Mouse (Mus musculus): ENCODE data around the gene Bach1. TPM values are rescaled to one million over a fixed set of nuclear protein-coding genes. Genes with fewer than 3 reads are reported as not detected.

Gene Bach1
- polyA plus RNA-seq, 1 experiment from 2014 or later, result 13.1 TPM

DNA sequence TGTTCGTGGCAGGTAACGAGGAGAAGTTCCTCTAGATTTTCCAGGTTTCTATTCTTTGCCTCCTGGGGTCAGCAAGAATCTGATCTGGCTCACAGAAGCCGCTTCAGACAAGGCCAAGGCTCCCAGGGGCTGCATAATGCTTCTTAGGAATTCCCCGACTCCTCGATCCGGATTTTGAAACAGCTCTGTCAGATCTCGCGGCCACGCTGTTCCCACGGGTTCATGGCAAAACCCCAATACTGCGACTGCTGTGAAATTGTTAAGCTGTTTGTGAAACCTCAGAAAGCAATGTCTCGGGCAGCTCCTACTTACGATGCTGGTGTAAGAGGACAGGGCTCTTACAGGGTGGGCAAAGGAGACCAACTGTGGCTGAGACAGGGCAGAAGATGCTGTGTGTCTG is 53.7 kb downstream of the Bach1 start:
- H3K4me2 ChIP-seq (replicated peaks; ENCODE audit: low read depth, low read length), result no peak overlapping the region
- no peaks in the 10 kb centered on the region; the same call in 1 of the 2 replicates for H3K9me3 ChIP-seq (ENCODE audit: low read length)
- H3K9ac ChIP-seq (replicated peaks; ENCODE audit: low read depth), result no peak overlapping the region
- no peaks in the 10 kb centered on the region for H3K36me3 ChIP-seq (ENCODE audit: insufficient read depth, low read length)
- H3K27ac ChIP-seq (ENCODE audit: low read length), result no peak overlapping the region
- WGBS, result 66% methylated on average over 13 of the region's 13 CpGs
- H3K4me3 ChIP-seq (ENCODE audit: low read depth, low read length), result no peak overlapping the region
- H3K4me1 ChIP-seq (ENCODE audit: insufficient read depth, low read depth, low read length), result no peaks in the 10 kb centered on the region
- ATAC-seq (no peak), DNase-seq (ENCODE audit: low spot score) (peak; percentile 16)
- TF ChIP-seq CTCF (IDR thresholded peaks at IDR 0.05) (no peak), EP300 (IDR thresholded peaks at IDR 0.05) (no peak)
- no peaks in the 10 kb centered on the region for H3K27me3 ChIP-seq (replicated peaks; ENCODE audit: insufficient read depth, low read length)

- H3K4me2 ChIP-seq (replicated peaks; ENCODE audit: low read depth, low read length), result no peak overlapping the region
- TF ChIP-seq CTCF (IDR thresholded peaks at IDR 0.05) (peak; percentile 75), EP300 (IDR thresholded peaks at IDR 0.05) (no peak)
- DNase-seq (ENCODE audit: low spot score), result peak; percentile 72
- H3K27me3 ChIP-seq (replicated peaks; ENCODE audit: insufficient read depth, low read length), result no peaks in the 10 kb centered on the region
- no peaks in the 10 kb centered on the region for H3K36me3 ChIP-seq (ENCODE audit: insufficient read depth, low read length)
- 55% methylated on average over 9 of the region's 9 CpGs for WGBS
- no peak overlapping the region for H3K4me3 ChIP-seq (ENCODE audit: low read depth, low read length)
- no peaks in the 10 kb centered on the region for H3K4me1 ChIP-seq (ENCODE audit: insufficient read depth, low read depth, low read length)
- no peak overlapping the region for H3K27ac ChIP-seq (ENCODE audit: low read length)
- no peaks in the 10 kb centered on the region for H3K9me3 ChIP-seq (ENCODE audit: low read length)
- peak; percentile 35; the same call in 1 of the 2 replicates for ATAC-seq
- H3K9ac ChIP-seq (replicated peaks; ENCODE audit: low read depth), result no peak overlapping the region
These were observed 56.1 kb downstream of the Bach1 start for GRCm38 (mm10) chr16:87754858-87755257.

GRCm38 (mm10) chr16:87755915-87756314 is 57.2 kb downstream of the Bach1 start:
- TF ChIP-seq CTCF (IDR thresholded peaks at IDR 0.05) (no peak), EP300 (IDR thresholded peaks at IDR 0.05) (no peak)
- no peak overlapping the region for H3K4me2 ChIP-seq (replicated peaks; ENCODE audit: low read depth, low read length)
- H3K36me3 ChIP-seq (ENCODE audit: insufficient read depth, low read length), result no peaks in the 10 kb centered on the region
- no peaks in the 10 kb centered on the region for H3K9me3 ChIP-seq (ENCODE audit: low read length)
- H3K4me3 ChIP-seq (ENCODE audit: low read depth, low read length), result no peak overlapping the region
- no peaks in the 10 kb centered on the region for H3K27me3 ChIP-seq (replicated peaks; ENCODE audit: insufficient read depth, low read length)
- DNase-seq (ENCODE audit: low spot score) (no peak), ATAC-seq (no peak)
- no peak overlapping the region for H3K9ac ChIP-seq (replicated peaks; ENCODE audit: low read depth)
- no peak overlapping the region for H3K27ac ChIP-seq (ENCODE audit: low read length)
- 70% methylated on average over 3 of the region's 3 CpGs for WGBS
- H3K4me1 ChIP-seq (ENCODE audit: insufficient read depth, low read depth, low read length), result no peaks in the 10 kb centered on the region

GRCm38 (mm10) chr16:87758016-87758415 is 59.3 kb downstream of the Bach1 start:
- H3K36me3 ChIP-seq (ENCODE audit: insufficient read depth, low read length), result no peaks in the 10 kb centered on the region
- no peaks in the 10 kb centered on the region for H3K27me3 ChIP-seq (replicated peaks; ENCODE audit: insufficient read depth, low read length)
- H3K9ac ChIP-seq (replicated peaks; ENCODE audit: low read depth), result no peak overlapping the region
- no peaks in the 10 kb centered on the region for H3K9me3 ChIP-seq (ENCODE audit: low read length)
- H3K27ac ChIP-seq (ENCODE audit: low read length), result no peak overlapping the region
- no peaks in the 10 kb centered on the region for H3K4me1 ChIP-seq (ENCODE audit: insufficient read depth, low read depth, low read length)
- no peak overlapping the region for H3K4me2 ChIP-seq (replicated peaks; ENCODE audit: low read depth, low read length)
- WGBS, result 93% methylated on average over 11 of the region's 11 CpGs
- H3K4me3 ChIP-seq (ENCODE audit: low read depth, low read length), result no peak overlapping the region
- no peak for DNase-seq (ENCODE audit: low spot score)
- TF ChIP-seq EP300 (IDR thresholded peaks at IDR 0.05), result no peak
- no peak for TF ChIP-seq CTCF (IDR thresholded peaks at IDR 0.05)
- ATAC-seq, result no peak

- no peaks in the 10 kb centered on the region for H3K27me3 ChIP-seq (replicated peaks; ENCODE audit: insufficient read depth, low read length)
- TF ChIP-seq EP300 (IDR thresholded peaks at IDR 0.05) (no peak), CTCF (IDR thresholded peaks at IDR 0.05) (no peak)
- H3K4me1 ChIP-seq (ENCODE audit: insufficient read depth, low read depth, low read length), result no peaks in the 10 kb centered on the region
- 88% methylated on average over 15 of the region's 15 CpGs for WGBS
- H3K4me2 ChIP-seq (replicated peaks; ENCODE audit: low read depth, low read length), result no peak overlapping the region
- DNase-seq (ENCODE audit: low spot score) (no peak), ATAC-seq (no peak)
- H3K9me3 ChIP-seq (ENCODE audit: low read length), result no peaks in the 10 kb centered on the region
- no peaks in the 10 kb centered on the region for H3K36me3 ChIP-seq (ENCODE audit: insufficient read depth, low read length)
- no peak overlapping the region for H3K9ac ChIP-seq (replicated peaks; ENCODE audit: low read depth)
- H3K4me3 ChIP-seq (ENCODE audit: low read depth, low read length), result no peak overlapping the region
- H3K27ac ChIP-seq (ENCODE audit: low read length), result no peak overlapping the region
These were observed 65.9 kb downstream of the Bach1 start for GRCm38 (mm10) chr16:87764668-87765109.

DNA sequence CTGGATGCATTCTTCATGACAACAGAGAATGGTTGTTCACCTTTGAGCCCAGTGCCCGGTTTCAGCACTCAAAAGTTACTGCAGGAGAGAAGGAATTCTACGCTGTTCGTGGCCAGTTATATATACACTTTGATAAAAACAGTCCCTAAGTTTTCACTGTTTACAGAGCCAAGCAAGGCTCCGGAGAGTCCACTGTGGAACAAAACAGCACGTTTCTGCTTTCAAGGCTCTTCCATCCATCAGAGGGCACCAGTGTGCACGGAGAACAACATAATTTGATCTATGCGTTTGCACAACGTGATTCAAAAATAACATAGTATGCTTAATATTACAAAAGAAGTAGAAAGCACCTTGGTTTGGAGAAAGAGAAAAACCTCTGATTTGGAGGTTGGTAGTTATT is 67.2 kb downstream of the Bach1 start:
- TF ChIP-seq EP300 (IDR thresholded peaks at IDR 0.05) (no peak), CTCF (IDR thresholded peaks at IDR 0.05) (peak; percentile 62)
- H3K9ac ChIP-seq (replicated peaks; ENCODE audit: low read depth), result no peak overlapping the region
- ATAC-seq (no peak), DNase-seq (ENCODE audit: low spot score) (peak; percentile 33)
- 25% methylated on average over 8 of the region's 8 CpGs for WGBS
- no peaks in the 10 kb centered on the region for H3K27me3 ChIP-seq (replicated peaks; ENCODE audit: insufficient read depth, low read length)
- no peak overlapping the region for H3K4me3 ChIP-seq (ENCODE audit: low read depth, low read length)
- H3K4me2 ChIP-seq (replicated peaks; ENCODE audit: low read depth, low read length), result no peak overlapping the region
- no peaks in the 10 kb centered on the region for H3K9me3 ChIP-seq (ENCODE audit: low read length)
- no peaks in the 10 kb centered on the region for H3K4me1 ChIP-seq (ENCODE audit: insufficient read depth, low read depth, low read length)
- no peak overlapping the region for H3K27ac ChIP-seq (ENCODE audit: low read length)
- H3K36me3 ChIP-seq (ENCODE audit: insufficient read depth, low read length), result no peaks in the 10 kb centered on the region

DNA sequence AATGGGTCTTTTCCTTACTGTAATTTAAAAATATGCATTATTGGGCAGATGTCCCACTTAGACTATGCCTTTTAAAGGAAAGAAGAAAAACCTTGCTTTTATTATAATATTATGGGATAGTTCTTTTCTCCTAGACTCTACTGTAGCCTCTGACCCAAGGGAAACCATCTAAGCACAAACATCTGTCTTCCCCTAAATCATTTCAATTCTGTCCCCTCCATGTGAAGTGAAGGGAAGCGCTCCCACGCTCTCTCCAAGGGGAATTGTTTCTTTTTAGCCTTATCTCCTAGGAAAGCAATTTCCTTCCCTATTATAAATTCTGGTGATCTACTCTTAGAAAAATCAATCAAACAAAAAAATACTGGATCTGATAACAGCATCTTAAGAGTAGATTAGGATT is 71.8 kb downstream of the Bach1 start:
- 54% methylated on average over 2 of the region's 2 CpGs for WGBS
- Histone ChIP-seq H3K4me1 (ENCODE audit: insufficient read depth, low read depth, low read length) (no peaks in the 10 kb centered on the region), H3K36me3 (ENCODE audit: insufficient read depth, low read length) (no peaks in the 10 kb centered on the region), H3K27me3 (replicated peaks; ENCODE audit: insufficient read depth, low read length) (no peaks in the 10 kb centered on the region), H3K9ac (replicated peaks; ENCODE audit: low read depth) (no peak overlapping the region), H3K27ac (ENCODE audit: low read length) (no peak overlapping the region), H3K4me3 (ENCODE audit: low read depth, low read length) (no peak overlapping the region), H3K4me2 (replicated peaks; ENCODE audit: low read depth, low read length) (no peak overlapping the region), H3K9me3 (ENCODE audit: low read length) (no peaks in the 10 kb centered on the region)
- DNase-seq (ENCODE audit: low spot score), result no peak
- no peak for TF ChIP-seq EP300 (IDR thresholded peaks at IDR 0.05)
- no peak for TF ChIP-seq CTCF (IDR thresholded peaks at IDR 0.05)
- no peak for ATAC-seq
